Mouse (Mus musculus) kidney, adult 2 months (tissue): Measurements from ENCODE around the gene Klrb1b.

Source experiments
- CTCF ChIP-seq: fragments of 200-500 bp; conservative IDR thresholded peaks from 2 replicates; pipeline ENCODE4 v1.5.1; 2011; ENCODE audit warnings: low read depth, mild to moderate bottlenecking, control low read depth, low read length, moderate library complexity, mixed read lengths; ENCODE audit not compliant: insufficient read depth, insufficient read length
- POLR2A ChIP-seq: fragments of 200-500 bp; IDR thresholded peaks from one replicate; pipeline ENCODE4 v1.6.1; 2011; ENCODE audit warnings: low read depth, low read length, control low read depth

GRCm38 (mm10) chr6:128793734-128794133, 32.4 kb downstream of the Klrb1b start:
- no peak for TF ChIP-seq CTCF
- TF ChIP-seq POLR2A = no peak
